Mouse (Mus musculus) neural tube, embryonic 14.5 days (tissue): ENCODE data around the gene Ttll10. TPM values are rescaled to one million over a fixed set of nuclear protein-coding genes. Genes with fewer than 3 reads are reported as not detected.

Experiments used
- ATAC-seq: fragments of 200-750 bp; cut with Nextera tagmentation; 2 replicates; pipeline ENCODE4 v1.8.0; 2017; ENCODE audit warnings: low read depth, mild to moderate bottlenecking, moderate TSS enrichment, moderate library complexity
- H3K27ac ChIP-seq: fragments of 300-500 bp; sonication (generic); 2 replicates; pipeline ENCODE4 v1.5.1; 2014; ENCODE audit warnings: low read depth, mild to moderate bottlenecking, control low read depth, low read length, moderate library complexity, mixed read lengths
- H3K27me3 ChIP-seq: fragments of 300-500 bp; sonication (generic); 2 replicates; pipeline ENCODE4 v1.6.1; 2014; ENCODE audit warnings: low read length; ENCODE audit not compliant: control insufficient read depth, insufficient read depth
- H3K36me3 ChIP-seq: fragments of 300-500 bp; sonication (generic); 2 replicates; pipeline ENCODE4 v1.6.1; 2014; ENCODE audit warnings: low read length, mixed read lengths; ENCODE audit not compliant: control insufficient read depth, insufficient read depth
- H3K4me1 ChIP-seq: fragments of 300-500 bp; sonication (generic); 2 replicates; pipeline ENCODE4 v1.6.1; 2014; ENCODE audit warnings: low read length; ENCODE audit not compliant: control insufficient read depth, insufficient read depth
- H3K4me2 ChIP-seq: fragments of 300-500 bp; sonication (generic); 2 replicates; pipeline ENCODE4 v1.6.1; 2014; ENCODE audit warnings: mild to moderate bottlenecking, low read depth, low read length, control low read depth
- H3K4me3 ChIP-seq: fragments of 300-500 bp; sonication (generic); 2 replicates; pipeline ENCODE4 v1.5.1; 2014; ENCODE audit warnings: low read depth, low read length, control low read depth, mixed read lengths
- H3K9ac ChIP-seq: fragments of 300-500 bp; sonication (generic); replicated peaks from 2 replicates; pipeline ENCODE4 v1.6.1; 2014; ENCODE audit warnings: low read depth, mild to moderate bottlenecking, control low read depth, low read length, mixed read lengths
- H3K9me3 ChIP-seq: fragments of 300-500 bp; sonication (generic); 2 replicates; pipeline ENCODE4 v1.6.1; 2016; ENCODE audit warnings: low read length; ENCODE audit not compliant: control insufficient read depth
- WGBS: fragments of 180-500 bp; shearing (Covaris S2); extraction: QIAGEN DNeasy Blood & Tissue Kit; methylation state at CpG from one replicate; pipeline ENCODE4 v1.1.7; 2014; 5-methylcytosine and 5-hydroxymethylcytosine counted together
- polyA plus RNA-seq: library from polyadenylated mRNA; unstranded; fragments of >200 nt; fragmentation: Nextera tagmentation; extraction: Ambion mirVana; gene quantifications from 2 replicates; pipeline ENCODE4 v1.2.1, GENCODE M21; 2014

Ttll10 gene
- not detected in 2 replicates for polyA plus RNA-seq

- 26% methylated on average over 5 of the region's 5 CpGs for WGBS
- Histone ChIP-seq H3K27ac (no peak within 1 kb of the TSS), H3K4me3 (no peak within 1 kb of the TSS), H3K9me3 (no peaks in the 10 kb centered on the region), H3K9ac (no peak within 1 kb of the TSS), H3K4me2 (no peak within 1 kb of the TSS), H3K36me3 (no peaks in the 10 kb centered on the region), H3K27me3 (no peaks in the 10 kb centered on the region), H3K4me1 (no peaks in the 10 kb centered on the region)
- ATAC-seq = no peak
Measured at GRCm38 (mm10) chr4:156059261-156059660, at the start of gene Ttll10. Gene Ttll10 (minus strand): TSS chr4:156059414.

DNA sequence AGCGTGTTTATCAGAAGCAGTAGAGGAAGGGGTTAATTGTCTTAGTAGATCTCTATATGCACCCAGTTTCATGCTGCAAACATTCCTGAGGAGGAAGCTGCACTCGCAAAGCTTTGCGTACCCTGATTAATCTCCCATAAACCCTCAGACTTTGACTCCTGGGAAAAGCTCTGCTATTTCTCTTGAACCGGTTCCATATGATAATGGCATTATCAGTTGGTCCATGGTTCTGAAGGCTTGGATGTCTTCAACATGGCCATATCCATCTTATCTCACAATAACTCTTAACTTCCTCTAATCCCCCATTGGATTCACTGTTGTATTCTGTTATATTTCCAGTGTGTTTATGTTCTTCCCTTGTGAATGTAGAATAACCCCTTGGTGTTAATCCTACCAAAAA is 44.1 kb upstream of the Ttll10 start:
- WGBS = 80% methylated on average over 4 of the region's 4 CpGs
- no peak overlapping the region for H3K4me3 ChIP-seq
- H3K27ac ChIP-seq = no peak overlapping the region

DNA sequence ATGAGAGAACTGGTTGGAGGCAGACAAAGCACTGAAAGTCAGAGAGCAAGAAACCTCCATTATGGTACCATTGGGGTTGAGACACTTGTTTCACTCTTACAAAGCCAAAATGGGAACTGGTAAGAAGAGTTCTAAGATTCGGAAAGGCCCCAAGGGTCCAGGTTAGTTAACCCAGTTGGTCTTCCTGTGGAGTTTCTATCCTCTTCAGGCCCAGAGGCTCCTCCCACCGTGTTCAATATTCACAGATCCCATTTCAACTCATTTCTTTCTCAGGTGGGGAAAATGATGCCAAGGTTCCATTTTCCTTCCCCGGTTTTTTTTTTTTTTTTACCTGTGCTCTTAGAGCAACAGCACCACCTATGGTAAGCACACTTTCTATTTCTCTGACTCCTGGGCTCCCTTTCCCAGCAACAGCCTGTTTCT is 42.3 kb upstream of the Ttll10 start:
- WGBS = 45% methylated on average over 3 of the region's 3 CpGs
- H3K27ac ChIP-seq = no peak overlapping the region
- no peaks in the 10 kb centered on the region for H3K9me3 ChIP-seq
- no peaks in the 10 kb centered on the region for H3K36me3 ChIP-seq
- H3K4me2 ChIP-seq = no peak overlapping the region
- no peak overlapping the region for H3K9ac ChIP-seq
- no peaks in the 10 kb centered on the region for H3K27me3 ChIP-seq
- ATAC-seq = no peak
- no peak overlapping the region for H3K4me3 ChIP-seq
- H3K4me1 ChIP-seq = no peaks in the 10 kb centered on the region

More for the DNA sequence above, 44.1 kb upstream of the Ttll10 start:
- H3K9me3 ChIP-seq = no peaks in the 10 kb centered on the region
- H3K36me3 ChIP-seq = no peaks in the 10 kb centered on the region
- no peaks in the 10 kb centered on the region for H3K4me1 ChIP-seq
- H3K4me2 ChIP-seq = no peak overlapping the region
- ATAC-seq = no peak
- no peaks in the 10 kb centered on the region for H3K27me3 ChIP-seq
- H3K9ac ChIP-seq = no peak overlapping the region

- ATAC-seq = no peak
- H3K36me3 ChIP-seq = no peaks in the 10 kb centered on the region
- no peaks in the 10 kb centered on the region for H3K4me1 ChIP-seq
- H3K9ac ChIP-seq = no peak overlapping the region
- no peak overlapping the region for H3K4me3 ChIP-seq
- H3K9me3 ChIP-seq = no peaks in the 10 kb centered on the region
- H3K4me2 ChIP-seq = no peak overlapping the region
- WGBS = 91% methylated on average over 5 of the region's 5 CpGs
- no peak overlapping the region for H3K27ac ChIP-seq
- no peaks in the 10 kb centered on the region for H3K27me3 ChIP-seq
Measured at GRCm38 (mm10) chr4:156100501-156100900, 41.3 kb upstream of the Ttll10 start.

GRCm38 (mm10) chr4:156099427-156099826 is 40.2 kb upstream of the Ttll10 start:
- H3K27ac ChIP-seq = no peak overlapping the region
- H3K4me3 ChIP-seq = no peak overlapping the region
- H3K27me3 ChIP-seq = no peaks in the 10 kb centered on the region
- H3K9me3 ChIP-seq = no peaks in the 10 kb centered on the region
- no peak overlapping the region for H3K9ac ChIP-seq
- no peaks in the 10 kb centered on the region for H3K4me1 ChIP-seq
- no peak overlapping the region for H3K4me2 ChIP-seq
- no peaks in the 10 kb centered on the region for H3K36me3 ChIP-seq
- 61% methylated on average over 6 of the region's 6 CpGs for WGBS
- ATAC-seq = no peak

GRCm38 (mm10) chr4:156097770-156098366 is 38.7 kb upstream of the Ttll10 start:
- Histone ChIP-seq H3K4me2 (no peak overlapping the region), H3K9ac (no peak overlapping the region), H3K27ac (no peak overlapping the region), H3K9me3 (no peaks in the 10 kb centered on the region), H3K4me3 (no peak overlapping the region), H3K27me3 (no peaks in the 10 kb centered on the region), H3K4me1 (no peaks in the 10 kb centered on the region), H3K36me3 (no peaks in the 10 kb centered on the region)
- ATAC-seq = no peak
- 77% methylated on average over 9 of the region's 9 CpGs for WGBS

- no peaks in the 10 kb centered on the region for H3K4me1 ChIP-seq
- 95% methylated on average over 1 of the region's 1 CpGs for WGBS
- no peak for ATAC-seq
- H3K4me3 ChIP-seq = no peak overlapping the region
- no peaks in the 10 kb centered on the region for H3K27me3 ChIP-seq
- H3K9me3 ChIP-seq = no peaks in the 10 kb centered on the region
- no peaks in the 10 kb centered on the region for H3K36me3 ChIP-seq
- no peak overlapping the region for H3K27ac ChIP-seq
- no peak overlapping the region for H3K4me2 ChIP-seq
- H3K9ac ChIP-seq = no peak overlapping the region
Measured at GRCm38 (mm10) chr4:156096191-156096590, 37.0 kb upstream of the Ttll10 start.

GRCm38 (mm10) chr4:156093758-156094157 is 34.5 kb upstream of the Ttll10 start:
- WGBS = 83% methylated on average over 5 of the region's 5 CpGs
- ATAC-seq = no peak
- no peaks in the 10 kb centered on the region for H3K4me1 ChIP-seq

GRCm38 (mm10) chr4:156092765-156093164 is 33.6 kb upstream of the Ttll10 start:
- Histone ChIP-seq H3K4me2 (no peak overlapping the region), H3K9me3 (no peaks in the 10 kb centered on the region), H3K4me3 (no peak overlapping the region), H3K4me1 (no peaks in the 10 kb centered on the region), H3K27me3 (no peaks in the 10 kb centered on the region), H3K27ac (no peak overlapping the region), H3K9ac (no peak overlapping the region), H3K36me3 (no peaks in the 10 kb centered on the region)
- 81% methylated on average over 1 of the region's 1 CpGs for WGBS
- no peak for ATAC-seq

More at GRCm38 (mm10) chr4:156093758-156094157, 34.5 kb upstream of the Ttll10 start:
- H3K27ac ChIP-seq = no peak overlapping the region
- no peaks in the 10 kb centered on the region for H3K27me3 ChIP-seq
- no peak overlapping the region for H3K9ac ChIP-seq
- no peak overlapping the region for H3K4me2 ChIP-seq
- H3K36me3 ChIP-seq = no peaks in the 10 kb centered on the region
- H3K9me3 ChIP-seq = no peaks in the 10 kb centered on the region
- no peak overlapping the region for H3K4me3 ChIP-seq
